In genomic region chr3:94483790-94484439, GRCm38 (mm10) we compare ENCODE assay signal across 10 mouse cellular contexts. TPM values are rescaled to one million over a fixed set of nuclear protein-coding genes. Genes with fewer than 3 reads are reported as not detected.
DNase-seq lines count a peak whose midpoint lies in the region; ATAC-seq and TF ChIP-seq lines count a peak whose summit lies in the region.
"Had no signal": no experiment of that assay in that cellular context is flagged by ENCODE, and none has a peak within 500 bp of the region (broad histone marks: within the 10 kb centered on the region; RNA-seq: fewer than 3 reads in every experiment).

No protein-coding gene starts in this region.

- H3K9ac ChIP-seq in liver, embryonic 12.5 days = no peak overlapping the region
- H3K9ac ChIP-seq: heart, embryonic 15.5 days had no signal

- WGBS in liver, embryonic 12.5 days (ENCODE audit: insufficient replicate concordance) = 44% methylated on average over 20 of the region's 20 CpGs
- 9% methylated on average over 20 of the region's 20 CpGs for WGBS in olfactory bulb, adult 2 months

- ATAC-seq in liver, embryonic 12.5 days = no peak

- 0 out of 2 replicates have a peak, but pooled peaks have one; percentile 12 for TF ChIP-seq CTCF in olfactory bulb, adult 2 months (IDR thresholded peaks at IDR 0.05; ENCODE audit: insufficient read depth, low read depth, low read length)

- no peaks in the 10 kb centered on the region for H3K36me3 ChIP-seq in liver, embryonic 12.5 days
- H3K36me3 ChIP-seq: heart, embryonic 15.5 days had no signal

- H3K9me3 ChIP-seq in liver, embryonic 12.5 days (replicated peaks) = no peaks in the 10 kb centered on the region
- H3K9me3 ChIP-seq: heart, embryonic 15.5 days had no signal

- DNase-seq in liver = peak; percentile 20
- DNase-seq in cerebellum, postnatal 10 days = peak; percentile 97
- peak; percentile 95 to 96 for DNase-seq in frontal cortex, postnatal 10 days (ENCODE audit: low spot score in 2 of 2)
- peak; percentile 94 to 97 for DNase-seq in left cerebral cortex, adult 18-20 months (ENCODE audit: low spot score in 2 of 2)
- no peak for DNase-seq in ovary, postnatal 14 days (ENCODE audit: low spot score)
- DNase-seq in spleen, postnatal 4 days (ENCODE audit: low spot score in 2 of 2) = no peak

- TF ChIP-seq POLR2A in olfactory bulb, adult 2 months (IDR thresholded peaks at IDR 0.05; ENCODE audit: insufficient read depth, low read depth, low read length) = no peak

- no peak overlapping the region for H3K27ac ChIP-seq in liver, embryonic 12.5 days
- H3K27ac ChIP-seq in olfactory bulb, adult 2 months (ENCODE audit: insufficient read depth, low read depth, low read length) = peak overlapping the region; percentile 96
- H3K27ac ChIP-seq: heart, embryonic 15.5 days had no signal

- H3K4me3 ChIP-seq in liver, embryonic 12.5 days = no peak overlapping the region
- H3K4me3 ChIP-seq in olfactory bulb, adult 2 months (ENCODE audit: insufficient read depth, low read depth, low read length) = peak overlapping the region; percentile 20
- H3K4me3 ChIP-seq: heart, embryonic 15.5 days had no signal

- peaks cover under 1% of the 10 kb centered on the region; the same call in 1 of the 2 replicates for H3K4me1 ChIP-seq in liver, embryonic 12.5 days
- peaks cover 78% of the 10 kb centered on the region for H3K4me1 ChIP-seq in olfactory bulb, adult 2 months (ENCODE audit: control insufficient read depth, insufficient read depth, low read length)

- peaks cover 40% of the 10 kb centered on the region for H3K27me3 ChIP-seq in liver, embryonic 12.5 days (replicated peaks)

- H3K4me2 ChIP-seq in liver, embryonic 12.5 days = no peak overlapping the region
- H3K4me2 ChIP-seq: heart, embryonic 15.5 days had no signal

RNA-seq across cellular contexts. Expression of gene Riiad1, which starts 3.8 kb away (rescaled TPM):
- polyA plus RNA-seq in liver, embryonic 12.5 days (2016; fragmentation: Nextera tagmentation; extraction: Ambion mirVana) = not detected in 2 replicates
- 1 to 10 TPM; 6.4 to 7.8 TPM for total RNA-seq in left cerebral cortex, adult 18-20 months (2021)
- not detected in 2 replicates for polyA plus RNA-seq in olfactory bulb, adult 2 months (2012; ENCODE audit: insufficient read depth, insufficient read length, low replicate concordance, missing spikeins)
- total RNA-seq: neutrophil, adult 5-6 weeks had no signal

RNA-seq across cellular contexts. Expression of gene Celf3, which starts 5.8 kb away (rescaled TPM):
- polyA plus RNA-seq in liver, embryonic 12.5 days (2016; fragmentation: Nextera tagmentation; extraction: Ambion mirVana) = 0.22 and 0.44 TPM in 2 replicates
- total RNA-seq in left cerebral cortex, adult 18-20 months (2021) = 100 to 1,000 TPM; 147 to 160 TPM
- polyA plus RNA-seq in olfactory bulb, adult 2 months (2012; ENCODE audit: insufficient read depth, insufficient read length, low replicate concordance, missing spikeins) = 386 TPM in 1 of 2 replicates, not detected in the other

RNA-seq across cellular contexts. Expression of gene Oaz3, which starts 40.2 kb away (rescaled TPM):
- polyA plus RNA-seq in liver, embryonic 12.5 days (2016; fragmentation: Nextera tagmentation; extraction: Ambion mirVana) = 0.13 and 0.31 TPM in 2 replicates
- not detected for total RNA-seq in left cerebral cortex, adult 18-20 months (2021)
- not detected in 2 replicates for polyA plus RNA-seq in olfactory bulb, adult 2 months (2012; ENCODE audit: insufficient read depth, insufficient read length, low replicate concordance, missing spikeins)
- total RNA-seq: neutrophil, adult 5-6 weeks had no signal

RNA-seq across cellular contexts. Expression of gene Mrpl9, which starts 40.8 kb away (rescaled TPM):
- polyA plus RNA-seq in liver, embryonic 12.5 days (2016; fragmentation: Nextera tagmentation; extraction: Ambion mirVana) = 56.4 and 61.8 TPM in 2 replicates
- 10 to 100 TPM; 36.9 to 37.1 TPM for total RNA-seq in left cerebral cortex, adult 18-20 months (2021)
- polyA plus RNA-seq in olfactory bulb, adult 2 months (2012; ENCODE audit: insufficient read depth, insufficient read length, low replicate concordance, missing spikeins) = not detected in 2 replicates

Comparison
In these comparisons a context has a peak if more than half of its experiments do, and no peak if none do; other contexts are left out.
1. DNase-seq: peak in liver (single experiment), cerebellum, postnatal 10 days (2 of 2), frontal cortex, postnatal 10 days (2 of 2) and left cerebral cortex, adult 18-20 months (2 of 2); none in ovary, postnatal 14 days (single experiment) and spleen, postnatal 4 days (0 of 2).